Mouse (Mus musculus) CH12.LX (cell line): ENCODE measurements at regions not wholly inside any gene's neighbourhood (a gene's known extent, or its start where the extent isn't known, plus 50 kb on each side); places are given as distances from the start of the nearest gene placed in this dataset.

Source experiments
- CHD2 ChIP-seq: IDR thresholded peaks from 2 replicates; pipeline ENCODE4 v1.6.1; 2011; ENCODE audit warnings: low read length, improper control_type of control experiment
- CTCF ChIP-seq, 2 experiments: IDR thresholded peaks in 1 of 2; conservative IDR thresholded peaks in 1 of 2; 2 replicates each; pipeline ENCODE4 v1.5.1; 2011 to 2012; ENCODE audit warnings: low read depth in 2 of 2, low read length in 2 of 2, improper control_type of control experiment in 1 of 2, inconsistent platforms in 1 of 2, mild to moderate bottlenecking in 1 of 2, moderate library complexity in 1 of 2
- JUN ChIP-seq: IDR thresholded peaks from 2 replicates; pipeline ENCODE4 v1.6.1; 2011; ENCODE audit warnings: low read depth, mild to moderate bottlenecking, low read length, improper control_type of control experiment, moderate library complexity; ENCODE audit not compliant: insufficient read depth
- KAT2A ChIP-seq: IDR thresholded peaks from 2 replicates; pipeline ENCODE4 v1.6.1; 2012; ENCODE audit warnings: low read length, improper control_type of control experiment, inconsistent platforms; ENCODE audit not compliant: insufficient replicate concordance
- MAX ChIP-seq: IDR thresholded peaks from 2 replicates; pipeline ENCODE4 v1.6.1; 2011; ENCODE audit warnings: low read length, improper control_type of control experiment
- MYC ChIP-seq: IDR thresholded peaks from 2 replicates; pipeline ENCODE4 v1.6.1; 2011; ENCODE audit warnings: low read depth, mild to moderate bottlenecking, improper control_type of control experiment, low read length
- POLR2A ChIP-seq: IDR thresholded peaks from 2 replicates; pipeline ENCODE4 v1.6.1; 2011; ENCODE audit warnings: low read depth, mild to moderate bottlenecking, improper control_type of control experiment, low read length
- POLR2AphosphoS2 ChIP-seq: IDR thresholded peaks from 2 replicates; pipeline ENCODE4 v1.6.1; 2011; ENCODE audit warnings: low read depth, low read length, improper control_type of control experiment
- TCF12 ChIP-seq: IDR thresholded peaks from 2 replicates; pipeline ENCODE4 v1.6.1; 2014; ENCODE audit warnings: low read depth, mild to moderate bottlenecking, inconsistent platforms, low read length, improper control_type of control experiment
- ZC3H11A ChIP-seq: IDR thresholded peaks from 2 replicates; pipeline ENCODE4 v1.6.1; 2012; ENCODE audit warnings: low read depth, mild to moderate bottlenecking, inconsistent platforms, low read length, improper control_type of control experiment
- ZKSCAN1 ChIP-seq: IDR thresholded peaks from 2 replicates; pipeline ENCODE4 v1.6.1; 2012; ENCODE audit warnings: low read depth, inconsistent platforms, low read length, improper control_type of control experiment, borderline replicate concordance

DNA sequence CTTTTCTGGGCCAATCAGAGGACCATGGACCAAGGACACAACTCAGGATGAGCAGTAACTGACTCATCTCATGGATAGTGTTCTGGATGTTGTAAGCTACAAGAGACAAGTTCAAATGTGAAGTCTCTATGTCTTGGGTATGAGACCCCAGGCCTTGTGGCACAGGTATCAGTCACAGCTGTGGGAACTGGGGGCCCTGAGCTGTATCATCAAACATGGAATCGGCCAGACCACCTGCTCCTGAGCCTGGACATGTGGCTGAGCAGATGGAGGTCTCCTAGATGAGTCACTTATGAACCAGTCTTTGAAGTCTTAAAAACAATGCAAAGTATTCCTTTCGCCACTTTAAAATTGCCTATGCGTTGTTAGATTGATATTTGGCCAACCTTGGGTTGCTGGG lies 432.1 kb downstream of the Rps24 start:
- no peak for TF ChIP-seq TCF12
- no peak for TF ChIP-seq CTCF (conservative IDR thresholded peaks at IDR 0.05 in 1 of 2, IDR thresholded peaks at IDR 0.05 in 1 of 2; ENCODE audit: low read depth in 2 of 2, low read length in 2 of 2)
- TF ChIP-seq POLR2AphosphoS2, result no peak
- no peak for TF ChIP-seq CHD2
- TF ChIP-seq POLR2A, result no peak
- TF ChIP-seq MAX, result no peak
- TF ChIP-seq MYC, result no peak
- TF ChIP-seq JUN, result no peak
- no peak for TF ChIP-seq ZC3H11A
- TF ChIP-seq KAT2A, result no peak
- TF ChIP-seq ZKSCAN1, result no peak
